Mouse (Mus musculus) heart, adult 2 months (tissue): Measurements from ENCODE around the gene Grb10.

Source experiments
- CTCF ChIP-seq: fragments of 200-600 bp; IDR thresholded peaks from 2 replicates; pipeline ENCODE4 v1.8.1; 2022; ENCODE audit warnings: antibody characterized with exemption, mild to moderate bottlenecking, moderate library complexity
- EP300 ChIP-seq: fragments of 200-500 bp; IDR thresholded peaks from 2 replicates; pipeline ENCODE4 v1.6.1; 2011; ENCODE audit warnings: low read depth, low read length, control low read depth; ENCODE audit not compliant: insufficient read depth
- POLR2A ChIP-seq: fragments of 200-500 bp; IDR thresholded peaks from 2 replicates; pipeline ENCODE4 v1.6.1; 2011; ENCODE audit warnings: mild to moderate bottlenecking, low read depth, low read length, control low read depth; ENCODE audit not compliant: insufficient read depth

- TF ChIP-seq EP300, result no peak
- TF ChIP-seq POLR2A, result no peak
- no peak for TF ChIP-seq CTCF
Measured at GRCm38 (mm10) chr11:11929059-11929458, 109.4 kb downstream of the Grb10 start.
